Mouse (Mus musculus): ENCODE measurements around the gene Arrdc2. TPM values are rescaled to one million over a fixed set of nuclear protein-coding genes. Genes with fewer than 3 reads are reported as not detected.
A peak's percentile ranks its signal among the peaks of the same experiment; 100 is the strongest.

The Arrdc2 gene
- total RNA-seq, 2 experiments from 2014 or later, result 9.2 to 10.2 TPM

- DNase-seq (ENCODE audit: low spot score), result no peak
- intact Hi-C loops (cut with DNase I), result no loop called here
These were observed 44.1 kb downstream of the Arrdc2 start for GRCm38 (mm10) chr8:70795370-70795769.

DNA sequence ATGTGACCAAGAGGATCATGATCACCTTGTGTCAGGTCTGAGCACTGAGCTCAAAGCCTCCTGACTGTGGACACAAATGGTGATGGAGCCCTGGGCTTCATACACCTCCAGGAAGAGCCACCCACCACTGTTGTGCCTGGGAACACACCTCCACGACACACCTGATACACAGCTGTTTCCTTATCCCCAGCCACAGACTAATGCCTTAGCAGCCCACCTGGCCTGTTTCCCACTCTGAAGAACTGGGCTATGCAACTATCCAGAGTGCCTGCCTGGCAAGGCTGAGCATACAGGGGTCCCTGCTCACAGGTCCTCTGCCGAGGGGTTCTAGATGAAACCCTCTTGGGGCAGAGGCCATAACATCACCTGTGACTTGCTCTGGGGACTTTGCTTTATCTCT lies 45.3 kb downstream of the Arrdc2 start:
- intact Hi-C loops (cut with DNase I), result no loop called here
- no peak for DNase-seq (ENCODE audit: low spot score)

DNA sequence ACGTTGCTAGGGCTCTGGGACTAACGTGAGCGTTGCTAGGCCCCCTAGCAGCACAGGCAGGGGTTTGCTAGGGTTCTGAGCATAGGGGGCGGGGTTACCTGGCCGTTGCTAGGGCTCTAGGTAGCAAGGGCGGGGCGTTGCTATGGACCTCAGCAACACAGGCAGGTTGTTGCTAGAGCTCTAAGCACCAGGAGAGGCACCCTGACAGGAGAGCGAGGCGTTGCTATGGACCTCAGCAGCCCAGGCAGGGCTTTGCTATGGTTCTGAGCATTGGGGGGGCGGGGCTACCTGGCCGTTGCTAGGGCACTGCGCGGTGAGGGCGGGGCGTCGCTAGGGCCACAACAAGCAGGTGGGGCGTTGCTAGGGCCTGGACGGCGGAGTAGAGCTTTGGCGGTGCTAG lies 46.8 kb downstream of the Arrdc2 start:
- intact Hi-C loops (cut with DNase I), result no loop called here

GRCm38 (mm10) chr8:70791975-70792691 lies 47.4 kb downstream of the Arrdc2 start:
- intact Hi-C loops (cut with DNase I), result no loop called here
- peak; percentile 94 for DNase-seq (ENCODE audit: low spot score)

More for the DNA sequence above, 46.8 kb downstream of the Arrdc2 start:
- DNase-seq (ENCODE audit: low spot score), result no peak

DNA sequence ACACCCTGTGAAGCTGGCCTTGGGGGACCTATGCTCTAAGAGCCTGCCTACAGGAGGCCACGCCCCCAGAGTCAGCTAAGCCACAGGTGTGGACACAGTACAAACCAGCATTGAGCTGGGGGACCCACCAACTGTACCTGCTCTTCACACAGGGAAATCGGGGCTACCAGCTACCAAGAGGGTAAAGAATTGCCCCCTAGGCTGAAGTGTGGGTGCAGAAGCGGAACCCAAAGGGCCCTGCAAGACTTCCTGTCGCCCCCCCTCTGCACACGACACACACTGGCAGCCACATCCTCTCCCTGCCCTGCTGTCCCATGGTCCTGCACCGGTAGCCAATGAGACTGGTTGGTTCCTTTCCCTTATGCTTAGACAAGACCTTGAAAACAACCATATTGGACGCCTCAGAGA lies 48.2 kb downstream of the Arrdc2 start:
- DNase-seq (ENCODE audit: low spot score), result no peak
- intact Hi-C loops (cut with DNase I), result no loop called here

- intact Hi-C loops (cut with DNase I), result no loop called here
- DNase-seq (ENCODE audit: low spot score), result no peak
These were observed 48.7 kb downstream of the Arrdc2 start for GRCm38 (mm10) chr8:70790846-70791245.

DNA sequence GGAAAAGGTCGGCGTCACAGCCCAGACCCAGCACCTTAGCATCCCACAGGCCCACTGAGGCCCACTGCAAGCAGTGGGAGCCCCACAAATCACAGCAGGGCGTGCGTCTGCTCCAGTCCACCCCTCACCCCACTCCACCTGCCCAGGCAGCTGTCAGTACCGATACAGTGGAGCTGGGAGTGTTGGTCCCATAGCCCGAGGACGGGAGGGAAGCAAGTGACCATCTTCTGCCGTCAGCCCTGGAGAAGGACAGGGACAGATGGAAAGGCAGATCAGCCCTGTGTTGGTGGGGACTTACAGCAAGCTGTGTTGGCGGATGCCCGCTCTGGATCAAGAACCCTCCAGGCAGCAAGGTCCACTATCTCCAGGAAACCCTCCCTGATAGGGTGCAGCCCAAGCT lies 50.5 kb downstream of the Arrdc2 start:
- intact Hi-C loops (cut with DNase I), result no loop called here
- no peak for DNase-seq (ENCODE audit: low spot score)

DNA sequence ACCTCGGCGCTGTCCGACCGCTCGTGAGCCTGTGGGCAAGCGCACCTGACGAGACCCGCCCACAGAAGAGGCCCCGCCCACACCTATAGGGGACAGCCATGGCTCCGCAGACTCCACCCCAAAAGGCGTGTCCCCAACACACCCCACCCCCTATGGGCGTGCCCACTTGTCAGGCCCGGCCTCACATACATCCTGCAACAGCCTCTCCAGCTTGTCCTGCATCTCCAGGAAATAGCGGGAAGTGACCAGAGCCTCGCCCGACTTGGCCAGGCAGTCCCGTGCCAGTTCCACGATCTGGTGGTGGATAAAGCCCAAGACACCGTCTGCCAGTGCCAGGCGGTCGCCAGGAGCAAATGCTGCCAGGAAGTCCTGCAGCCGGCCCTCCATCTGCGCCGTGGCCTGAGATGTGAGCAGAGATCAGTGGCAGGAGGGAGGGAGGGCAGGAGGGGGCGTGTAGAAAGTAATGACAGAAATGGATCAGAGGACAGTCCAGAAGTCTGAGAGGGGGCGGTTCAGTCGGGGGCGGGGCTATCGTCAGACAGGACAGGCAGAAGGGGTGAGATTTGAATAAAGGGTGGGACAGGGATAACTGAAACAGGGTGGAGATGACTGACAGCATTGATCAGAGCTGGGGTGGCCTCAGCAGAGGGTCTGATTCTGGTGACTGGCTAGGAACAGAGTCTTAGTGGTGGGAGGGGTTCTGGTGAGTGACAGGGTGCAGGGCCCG lies 51.4 kb downstream of the Arrdc2 start:
- intact Hi-C loops (cut with DNase I), result no loop called here
- DNase-seq (ENCODE audit: low spot score), result no peak

DNA sequence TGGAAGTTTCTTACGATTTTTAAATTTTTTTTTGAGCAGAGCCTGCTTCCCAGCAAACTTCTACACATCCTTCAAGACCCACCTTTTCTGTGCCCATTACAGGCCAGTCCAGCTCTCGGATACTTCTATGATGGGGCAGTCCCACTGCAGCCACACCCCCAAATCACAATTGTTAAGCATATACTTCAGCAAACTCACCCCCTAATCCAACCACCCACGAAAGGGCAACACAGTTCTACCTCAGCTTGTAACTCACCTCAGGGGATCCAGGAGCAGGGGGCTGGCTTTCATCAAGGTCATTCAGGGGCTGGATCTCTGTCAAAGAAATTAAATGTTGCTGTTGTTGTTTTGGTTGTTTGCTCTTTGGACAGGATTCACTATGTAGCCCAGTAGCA lies 52.5 kb downstream of the Arrdc2 start:
- DNase-seq (ENCODE audit: low spot score), result no peak
- intact Hi-C loops (cut with DNase I), result no loop called here

DNA sequence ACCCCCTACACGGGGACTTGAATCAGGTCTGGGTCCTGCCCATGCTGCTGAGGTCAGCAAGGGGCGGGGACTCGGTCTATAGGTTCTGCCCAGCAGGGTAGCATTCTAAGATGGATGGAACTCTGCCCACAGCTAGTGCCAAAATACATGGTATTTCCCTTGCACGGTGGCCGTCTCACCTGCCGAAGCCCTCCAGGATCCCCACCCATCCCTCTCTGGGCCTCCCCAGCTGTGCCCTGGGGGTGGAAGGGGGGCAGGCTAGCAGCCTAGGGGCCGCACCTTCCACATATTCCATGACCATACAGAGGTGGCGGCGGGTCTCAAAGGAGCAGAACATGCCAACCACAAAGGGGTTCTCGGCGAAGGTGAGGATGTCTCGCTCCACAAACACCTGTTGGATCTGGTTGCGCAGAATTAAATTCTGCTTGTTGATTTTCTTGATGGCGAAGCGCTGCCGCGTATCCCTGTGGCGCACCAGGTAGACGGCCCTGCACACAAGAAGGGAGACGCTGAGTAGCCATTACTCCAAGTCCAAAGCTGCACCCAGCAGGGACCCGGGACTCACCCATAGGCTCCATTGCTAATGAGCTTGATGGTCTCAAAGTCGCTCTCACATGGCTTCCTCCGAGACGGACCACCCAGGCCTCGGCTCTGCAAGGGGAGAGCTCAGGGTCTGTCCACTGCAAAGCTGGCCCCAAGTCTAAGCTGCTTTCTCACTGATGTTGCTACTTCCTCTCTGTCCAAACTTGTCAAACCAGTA lies 53.0 kb downstream of the Arrdc2 start:
- intact Hi-C loops (cut with DNase I), result no loop called here
- no peak for DNase-seq (ENCODE audit: low spot score)

Small RNA genes lying within 50 kb of the gene (microRNA-seq; reads per million reads assigned to microRNA genes)
- not detected for gene Mir7240

Other genes starting within 250 kb of the Arrdc2 start
- gene Isyna1, start 245.3 kb downstream of the Arrdc2 start, total RNA-seq (2021), result 10 to 100 TPM; 21.5 to 25.1 TPM
- gene Ssbp4, start 230.8 kb downstream of the Arrdc2 start, total RNA-seq (2021), result 10 to 100 TPM; 37.0 to 37.7 TPM
- gene Lrrc25, start 223.6 kb downstream of the Arrdc2 start, total RNA-seq (2021), result 1 to 10 TPM; 1.4 to 1.5 TPM
- gene Gdf15, start 207.3 kb downstream of the Arrdc2 start, total RNA-seq (2021), result under 1 TPM; 0.56 to 0.73 TPM
- 10 to 100 TPM; 46.8 to 47.5 TPM for gene Pgpep1, start 179.3 kb downstream of the Arrdc2 start, total RNA-seq (2021)
- 10 to 100 TPM; 60.6 to 62.9 TPM for gene Lsm4, start 166.5 kb downstream of the Arrdc2 start, total RNA-seq (2021)
- gene Jund, start 140.8 kb downstream of the Arrdc2 start, total RNA-seq (2021), result 100 to 1,000 TPM; 136 to 141 TPM
- not detected for gene Iqcn, start 136.3 kb downstream of the Arrdc2 start, total RNA-seq (2021)
- not detected for gene Gm3336, start 121.2 kb downstream of the Arrdc2 start, total RNA-seq (2021)
- 1 to 10 TPM; 2.5 to 3.7 TPM for gene Pde4c, start 116.0 kb downstream of the Arrdc2 start, total RNA-seq (2021)
- 10 to 100 TPM; 49.7 to 57.6 TPM for gene Rab3a, start 85.0 kb downstream of the Arrdc2 start, total RNA-seq (2021)
- 10 to 100 TPM; 26.7 to 28.0 TPM for gene Mpv17l2, start 78.8 kb downstream of the Arrdc2 start, total RNA-seq (2021)
- gene Pik3r2, start 63.0 kb downstream of the Arrdc2 start, total RNA-seq (2021), result 10 to 100 TPM; 21.8 to 25.5 TPM
- gene Mast3, start 34.7 kb downstream of the Arrdc2 start, total RNA-seq (2021), result 1 to 10 TPM; 5.2 to 6.3 TPM
- not detected for gene Il12rb1, start 31.3 kb downstream of the Arrdc2 start, total RNA-seq (2021)
- 1 to 10 TPM; 8.1 to 8.6 TPM for gene Kcnn1, start 23.5 kb upstream of the Arrdc2 start, total RNA-seq (2021)
- 10 to 100 TPM; 46.6 to 47.7 TPM for gene Ccdc124, start 34.2 kb upstream of the Arrdc2 start, total RNA-seq (2021)
- gene Slc5a5, start 53.0 kb upstream of the Arrdc2 start, total RNA-seq (2021), result not detected
- gene Rpl18a, start 57.7 kb upstream of the Arrdc2 start, total RNA-seq (2021), result 100 to 1,000 TPM; 838 to 880 TPM
- 10 to 100 TPM; 20.7 to 21.2 TPM for gene Map1s, start 66.2 kb upstream of the Arrdc2 start, total RNA-seq (2021)

Measured in heart, postnatal 25 days (tissue).